24 mouse cellular contexts compared by ENCODE assay signal in genomic region chr17:48362346-48362745, GRCm38 (mm10). TPM values are rescaled to one million over a fixed set of nuclear protein-coding genes. Genes with fewer than 3 reads are reported as not detected.
DNase-seq lines count a peak whose midpoint lies in the region; ATAC-seq and TF ChIP-seq lines count a peak whose summit lies in the region.
"Had no signal": no experiment of that assay in that cellular context is flagged by ENCODE, and none has a peak within 500 bp of the region (broad histone marks: within the 10 kb centered on the region; RNA-seq: fewer than 3 reads in every experiment).

No protein-coding gene starts in this region.

- no peaks in the 10 kb centered on the region for H3K79me2 ChIP-seq in heart, adult 2 months (replicated peaks; ENCODE audit: control insufficient read depth, insufficient read depth, low read length)

- no peak for TF ChIP-seq EP300 in heart, adult 2 months (IDR thresholded peaks at IDR 0.05; ENCODE audit: insufficient read depth, low read depth, low read length)

- no peak for TF ChIP-seq POLR2A in heart, adult 2 months (IDR thresholded peaks at IDR 0.05; ENCODE audit: insufficient read depth, low read depth, low read length)

- 23% methylated on average over 3 of the region's 3 CpGs for WGBS in heart, adult 2 months
- 51% methylated on average over 3 of the region's 3 CpGs for WGBS in heart, embryonic 10.5 days

- no peaks in the 10 kb centered on the region for H3K4me1 ChIP-seq in heart, adult 2 months (ENCODE audit: control insufficient read depth, insufficient read depth, low read length)
- H3K4me1 ChIP-seq in heart, embryonic 10.5 days = peaks cover 33% of the 10 kb centered on the region
- H3K4me1 ChIP-seq in megakaryocyte, embryonic 14.5 days = peaks cover 96% of the 10 kb centered on the region
- H3K4me1 ChIP-seq: embryonic facial prominence, embryonic 15.5 days; kidney, embryonic 15.5 days; stomach, embryonic 15.5 days had no signal

- intact Hi-C loops in heart, adult 2 months (cut with DNase I) = no loop called here

- DNase-seq in cerebellum, postnatal 14 days = peak; percentile 53 to 57
- no peak for DNase-seq in cerebellum, postnatal 36 days
- DNase-seq in heart, adult 2 months = no peak
- DNase-seq in heart, embryonic 10.5 days (ENCODE audit: low spot score) = no peak
- DNase-seq in heart, postnatal 4 days = peak; percentile 51
- DNase-seq in B cell, adult 2 months = no peak
- DNase-seq: gastrocnemius, postnatal 25 days; kidney, adult 11 months; liver; lung, adult 2 months; retina, postnatal 1 day had no signal

- no peak overlapping the region for H3K4me3 ChIP-seq in heart, adult 2 months
- H3K4me3 ChIP-seq in heart, embryonic 10.5 days = no peak overlapping the region
- H3K4me3 ChIP-seq in megakaryocyte, embryonic 14.5 days (replicated peaks) = peak overlapping the region; percentile 84
- H3K4me3 ChIP-seq: embryonic facial prominence, embryonic 10.5 days; embryonic facial prominence, embryonic 15.5 days; forebrain, embryonic 12.5 days; kidney, embryonic 15.5 days; neural tube, embryonic 15.5 days; stomach, embryonic 15.5 days had no signal

- H3K36me3 ChIP-seq in heart, adult 2 months (ENCODE audit: control insufficient read depth, insufficient read depth, low read length) = no peaks in the 10 kb centered on the region
- H3K36me3 ChIP-seq in heart, embryonic 10.5 days = no peaks in the 10 kb centered on the region
- peaks cover 76% of the 10 kb centered on the region for H3K36me3 ChIP-seq in megakaryocyte, embryonic 14.5 days (replicated peaks; ENCODE audit: low read length)
- H3K36me3 ChIP-seq: embryonic facial prominence, embryonic 10.5 days; embryonic facial prominence, embryonic 15.5 days; forebrain, embryonic 12.5 days; kidney, embryonic 15.5 days; neural tube, embryonic 15.5 days; stomach, embryonic 15.5 days had no signal

- TF ChIP-seq CTCF in heart, adult 2 months (IDR thresholded peaks at IDR 0.05) = no peak

- H3K9me3 ChIP-seq in heart, embryonic 10.5 days = no peaks in the 10 kb centered on the region
- H3K9me3 ChIP-seq in megakaryocyte, embryonic 14.5 days = no peaks in the 10 kb centered on the region
- H3K9me3 ChIP-seq: embryonic facial prominence, embryonic 10.5 days; embryonic facial prominence, embryonic 15.5 days; forebrain, embryonic 12.5 days; kidney, embryonic 15.5 days; neural tube, embryonic 15.5 days; stomach, embryonic 15.5 days had no signal

- H3K27me3 ChIP-seq in heart, adult 2 months (ENCODE audit: control insufficient read depth, insufficient read depth, low read length) = no peaks in the 10 kb centered on the region
- no peaks in the 10 kb centered on the region for H3K27me3 ChIP-seq in heart, embryonic 10.5 days (ENCODE audit: insufficient read depth, poor library complexity, severe bottlenecking)
- no peaks in the 10 kb centered on the region for H3K27me3 ChIP-seq in megakaryocyte, embryonic 14.5 days (replicated peaks)
- H3K27me3 ChIP-seq: embryonic facial prominence, embryonic 15.5 days; forebrain, embryonic 12.5 days; kidney, embryonic 15.5 days; neural tube, embryonic 15.5 days; Patski; stomach, embryonic 15.5 days had no signal

- H3K9ac ChIP-seq in heart, adult 2 months (ENCODE audit: low read depth, low read length) = no peak overlapping the region
- H3K9ac ChIP-seq: embryonic facial prominence, embryonic 15.5 days; forebrain, embryonic 12.5 days; hindbrain, embryonic 14.5 days; kidney, embryonic 15.5 days; liver, embryonic 14.5 days; neural tube, embryonic 15.5 days; stomach, embryonic 15.5 days had no signal

- no peak for ATAC-seq in megakaryocyte, adult 5-6 weeks (ENCODE audit: poor library complexity, severe bottlenecking)
- ATAC-seq: inflammation-experienced regulatory T-cells, adult 6 months; Patski had no signal

- H3K27ac ChIP-seq in heart, adult 2 months = peak overlapping the region; percentile 21
- no peak overlapping the region for H3K27ac ChIP-seq in heart, embryonic 10.5 days
- H3K27ac ChIP-seq: embryonic facial prominence, embryonic 10.5 days; embryonic facial prominence, embryonic 15.5 days; forebrain, embryonic 12.5 days; hindbrain, embryonic 14.5 days; kidney, embryonic 15.5 days; liver, embryonic 14.5 days; neural tube, embryonic 15.5 days; stomach, embryonic 15.5 days had no signal

RNA-seq across cellular contexts. Expression of gene Treml1, which starts 2.6 kb away (rescaled TPM):
- total RNA-seq in heart, adult 2 months (2021) = 1 to 10 TPM in 1 of 2 experiments, not detected in 1; 2.4 TPM
- 1.3 and 3.5 TPM in 2 replicates for polyA plus RNA-seq in heart, adult 2 months (2012; rRNA removed)
- polyA plus RNA-seq in heart, embryonic 10.5 days (2016; fragmentation: Nextera tagmentation; extraction: Ambion mirVana) = 3.7 and 6.3 TPM in 2 replicates
- 538 and 669 TPM in 2 replicates for polyA plus RNA-seq in megakaryocyte, embryonic 14.5 days (2012; ENCODE audit: insufficient read depth, low replicate concordance)
- total RNA-seq in megakaryocyte, adult 5-6 weeks (2015) = 0.29 and 0.39 TPM in 2 replicates
- 0.40 TPM in 1 of 2 replicates, not detected in the other for total RNA-seq in megakaryocyte, adult 5-6 weeks (2017)
- under 1 TPM; 0.20 to 0.31 TPM for total RNA-seq in heart, postnatal 4 days (2021)
- total RNA-seq: layer of hippocampus, postnatal 10 days had no signal
- polyA plus RNA-seq: inflammation-experienced regulatory T-cells, adult 6 months; Patski had no signal

RNA-seq across cellular contexts. Expression of gene Trem2, which starts 16.1 kb away (rescaled TPM):
- total RNA-seq in heart, adult 2 months (2021) = 1 to 10 TPM; 1.4 to 1.5 TPM
- polyA plus RNA-seq in heart, adult 2 months (2012; rRNA removed) = 3.3 and 3.5 TPM in 2 replicates
- 0.36 and 1.2 TPM in 2 replicates for polyA plus RNA-seq in heart, embryonic 10.5 days (2016; fragmentation: Nextera tagmentation; extraction: Ambion mirVana)
- 45.6 and 176 TPM in 2 replicates for polyA plus RNA-seq in megakaryocyte, embryonic 14.5 days (2012; ENCODE audit: insufficient read depth, low replicate concordance)
- total RNA-seq in megakaryocyte, adult 5-6 weeks (2015) = 50.6 and 58.3 TPM in 2 replicates
- 85.8 and 90.5 TPM in 2 replicates for total RNA-seq in megakaryocyte, adult 5-6 weeks (2017)
- total RNA-seq in heart, postnatal 4 days (2021) = 1 to 10 TPM; 1.4 to 2.1 TPM
- polyA plus RNA-seq: inflammation-experienced regulatory T-cells, adult 6 months had no signal

RNA-seq across cellular contexts. Expression of gene B430306N03Rik, which starts 46.4 kb away (rescaled TPM):
- under 1 TPM; 0.14 to 0.57 TPM for total RNA-seq in heart, adult 2 months (2021)
- polyA plus RNA-seq in heart, adult 2 months (2012; rRNA removed) = 0.35 and 0.55 TPM in 2 replicates
- 0.13 TPM in 1 of 2 replicates, not detected in the other for polyA plus RNA-seq in heart, embryonic 10.5 days (2016; fragmentation: Nextera tagmentation; extraction: Ambion mirVana)
- 0.94 TPM in 1 of 2 replicates, not detected in the other for polyA plus RNA-seq in megakaryocyte, embryonic 14.5 days (2012; ENCODE audit: insufficient read depth, low replicate concordance)
- 68.9 and 78.4 TPM in 2 replicates for total RNA-seq in megakaryocyte, adult 5-6 weeks (2015)
- total RNA-seq in megakaryocyte, adult 5-6 weeks (2017) = 34.0 and 39.6 TPM in 2 replicates
- under 1 TPM; 0.10 to 0.25 TPM for total RNA-seq in heart, postnatal 4 days (2021)
- total RNA-seq: gastrocnemius, postnatal 25 days; layer of hippocampus, postnatal 10 days had no signal
- polyA plus RNA-seq: embryonic facial prominence, embryonic 10.5 days; forebrain, embryonic 12.5 days had no signal

RNA-seq across cellular contexts. Expression of gene Nfya, which starts 47.4 kb away (rescaled TPM):
- 10 to 100 TPM; 14.7 to 21.2 TPM for total RNA-seq in heart, adult 2 months (2021)
- polyA plus RNA-seq in heart, adult 2 months (2012; rRNA removed) = 33.1 and 41.9 TPM in 2 replicates
- 13.7 and 17.3 TPM in 2 replicates for polyA plus RNA-seq in heart, embryonic 10.5 days (2016; fragmentation: Nextera tagmentation; extraction: Ambion mirVana)
- 12.7 and 14.4 TPM in 2 replicates for polyA plus RNA-seq in megakaryocyte, embryonic 14.5 days (2012; ENCODE audit: insufficient read depth, low replicate concordance)
- 83.3 and 85.2 TPM in 2 replicates for total RNA-seq in megakaryocyte, adult 5-6 weeks (2015)
- total RNA-seq in megakaryocyte, adult 5-6 weeks (2017) = 32.8 and 47.1 TPM in 2 replicates
- total RNA-seq in heart, postnatal 4 days (2021) = 10 to 100 TPM; 29.0 to 33.2 TPM

RNA-seq across cellular contexts. Expression of gene Oard1, which starts 47.5 kb away (rescaled TPM):
- total RNA-seq in heart, adult 2 months (2021) = 10 to 100 TPM; 15.5 to 21.6 TPM
- polyA plus RNA-seq in heart, adult 2 months (2012; rRNA removed) = 8.6 and 20.5 TPM in 2 replicates
- 56.7 and 78.1 TPM in 2 replicates for polyA plus RNA-seq in heart, embryonic 10.5 days (2016; fragmentation: Nextera tagmentation; extraction: Ambion mirVana)
- 4.4 and 14.6 TPM in 2 replicates for polyA plus RNA-seq in megakaryocyte, embryonic 14.5 days (2012; ENCODE audit: insufficient read depth, low replicate concordance)
- 40.3 and 42.5 TPM in 2 replicates for total RNA-seq in megakaryocyte, adult 5-6 weeks (2015)
- total RNA-seq in megakaryocyte, adult 5-6 weeks (2017) = 52.8 and 53.3 TPM in 2 replicates
- 10 to 100 TPM; 14.5 to 14.6 TPM for total RNA-seq in heart, postnatal 4 days (2021)

Comparison
In these comparisons a context has a peak if more than half of its experiments do, and no peak if none do; other contexts are left out.
1. DNase-seq: peak in cerebellum, postnatal 14 days (2 of 2) and heart, postnatal 4 days (single experiment); none in cerebellum, postnatal 36 days (0 of 2), heart, adult 2 months (0 of 2), heart, embryonic 10.5 days (single experiment) and B cell, adult 2 months (0 of 2).
2. RNA of gene Trem2, which starts 16.1 kb away (total RNA-seq): 50.6 to 90.5 TPM in megakaryocyte, adult 5-6 weeks; 1.4 to 2.1 TPM in heart, postnatal 4 days and 1.4 to 1.5 TPM in heart, adult 2 months; every median in the first group is over 10 times any median in the second.
3. RNA of gene B430306N03Rik, which starts 46.4 kb away (total RNA-seq): 34.0 to 78.4 TPM in megakaryocyte, adult 5-6 weeks; 0.14 to 0.57 TPM in heart, adult 2 months and 0.10 to 0.25 TPM in heart, postnatal 4 days; every median in the first group is over 10 times any median in the second.